Mouse (Mus musculus) lung, adult 2 months (tissue): ENCODE results near the gene Asgr2.

Experiments
- CTCF ChIP-seq: fragments of 200-500 bp; IDR thresholded peaks from 2 replicates; pipeline ENCODE4 v1.5.1; 2011; ENCODE audit warnings: mild to moderate bottlenecking, low read length, control low read depth; ENCODE audit not compliant: insufficient read depth
- POLR2A ChIP-seq: fragments of 200-500 bp; IDR thresholded peaks from 2 replicates; pipeline ENCODE4 v1.6.1; 2011; ENCODE audit warnings: low read depth, mild to moderate bottlenecking, control low read depth, low read length, borderline replicate concordance; ENCODE audit errors: extremely low read depth

DNA sequence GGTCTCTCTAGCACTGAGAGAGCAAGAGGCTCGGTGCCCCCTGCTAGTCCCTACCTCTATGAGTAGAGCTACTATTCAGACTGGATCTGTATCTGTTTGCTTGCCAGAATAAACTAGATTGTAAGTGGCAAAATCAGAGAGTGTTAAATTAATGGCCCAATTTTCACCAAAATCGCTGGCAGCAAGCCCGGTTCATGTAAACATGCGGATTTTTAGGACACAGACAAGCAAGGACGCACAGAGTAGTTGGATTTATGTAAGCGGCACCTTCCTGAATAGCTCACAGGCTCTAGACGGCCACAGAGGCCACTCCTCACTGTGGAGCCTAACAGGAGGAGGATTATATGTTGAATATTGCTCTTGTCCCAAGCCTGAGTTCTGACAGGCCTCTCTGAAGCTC, 39.3 kb upstream of the Asgr2 start:
- TF ChIP-seq CTCF (no peak), POLR2A (no peak)
